Mouse (Mus musculus) liver, embryonic 11.5 days (tissue): Measurements from ENCODE around the gene 3110009E18Rik. TPM values are rescaled to one million over a fixed set of nuclear protein-coding genes. Genes with fewer than 3 reads are reported as not detected.

ENCODE experiments used
- ATAC-seq: fragments of 200-750 bp; cut with Nextera tagmentation; replicated peaks from 2 replicates; pipeline ENCODE4 v1.8.0; 2017; ENCODE audit warnings: moderate number of reproducible peaks, mild to moderate bottlenecking, moderate TSS enrichment, moderate library complexity; ENCODE audit not compliant: low FRiP score
- DNase-seq: peaks from one replicate; pipeline ENCODE4 v3.0.0-alpha.2; 2017; ENCODE audit warnings: low spot score
- H3K27ac ChIP-seq: fragments of 300-500 bp; sonication (generic); 2 replicates; pipeline ENCODE4 v1.5.1; 2014; ENCODE audit warnings: mild to moderate bottlenecking, low read depth, low read length, control low read depth
- H3K27me3 ChIP-seq: fragments of 300-500 bp; sonication (generic); replicated peaks from 2 replicates; pipeline ENCODE4 v1.6.1; 2014; ENCODE audit warnings: low read length, mixed read lengths; ENCODE audit not compliant: control insufficient read depth, insufficient read depth
- H3K36me3 ChIP-seq: fragments of 300-500 bp; sonication (generic); 2 replicates; pipeline ENCODE4 v1.6.1; 2014; ENCODE audit warnings: mild to moderate bottlenecking, low read length, moderate library complexity, mixed read lengths; ENCODE audit not compliant: control insufficient read depth, insufficient read depth
- H3K4me1 ChIP-seq: fragments of 300-500 bp; sonication (generic); replicated peaks from 2 replicates; pipeline ENCODE4 v1.6.1; 2014; ENCODE audit warnings: low read length, mixed read lengths; ENCODE audit not compliant: control insufficient read depth, insufficient read depth
- H3K4me2 ChIP-seq: fragments of 300-500 bp; sonication (generic); 2 replicates; pipeline ENCODE4 v1.6.1; 2014; ENCODE audit warnings: mild to moderate bottlenecking, control low read depth, moderate library complexity
- H3K4me3 ChIP-seq: fragments of 300-500 bp; sonication (generic); 2 replicates; pipeline ENCODE4 v1.5.1; 2014; ENCODE audit warnings: low read depth, low read length, control low read depth
- H3K9ac ChIP-seq: fragments of 300-500 bp; sonication (generic); 2 replicates; pipeline ENCODE4 v1.6.1; 2014; ENCODE audit warnings: low read depth, low read length, control low read depth
- H3K9me3 ChIP-seq: fragments of 300-500 bp; sonication (generic); 2 replicates; pipeline ENCODE4 v1.6.1; 2016; ENCODE audit warnings: low read length, inconsistent platforms, mixed read lengths; ENCODE audit not compliant: control insufficient read depth
- WGBS: fragments of 180-500 bp; shearing (Covaris S2); extraction: QIAGEN DNeasy Blood & Tissue Kit; methylation state at CpG from one replicate; pipeline ENCODE4 v1.1.7; 2014; 5-methylcytosine and 5-hydroxymethylcytosine counted together
- polyA plus RNA-seq: library from polyadenylated mRNA; unstranded; fragments of >200 nt; fragmentation: Nextera tagmentation; extraction: Ambion mirVana; gene quantifications from 2 replicates; pipeline ENCODE4 v1.2.1, GENCODE M21; 2014

The 3110009E18Rik gene
- polyA plus RNA-seq, 1 experiment from 2014 or later: 23.5 TPM

DNA sequence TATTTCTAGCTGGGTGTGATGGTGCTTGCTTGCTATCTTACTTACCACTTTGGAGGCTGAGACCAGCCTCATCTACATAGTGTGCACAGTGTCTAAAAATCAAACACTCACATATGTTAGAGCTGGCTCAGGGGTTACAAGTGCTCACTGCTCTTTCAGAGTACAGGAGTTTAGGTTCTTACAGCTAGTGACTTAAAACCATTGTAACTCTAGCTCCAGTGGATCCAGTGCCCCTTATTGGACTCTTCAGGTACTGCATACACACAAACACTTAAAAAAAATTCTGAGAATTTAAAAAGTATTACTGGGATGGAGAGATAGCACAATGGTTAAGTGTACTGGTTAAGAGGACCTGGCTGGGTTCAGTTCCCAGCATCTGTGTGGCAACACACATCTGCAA lies 26.0 kb downstream of the 3110009E18Rik start:
- Histone ChIP-seq H3K4me3 (no peak overlapping the region), H3K4me1 (no peaks in the 10 kb centered on the region), H3K9ac (no peak overlapping the region), H3K36me3 (no peaks in the 10 kb centered on the region), H3K27ac (no peak overlapping the region), H3K27me3 (no peaks in the 10 kb centered on the region), H3K4me2 (no peak overlapping the region), H3K9me3 (no peaks in the 10 kb centered on the region)
- ATAC-seq (no peak), DNase-seq (no peak)

GRCm38 (mm10) chr1:120154232-120154631 lies 33.2 kb downstream of the 3110009E18Rik start:
- no peak for DNase-seq
- Histone ChIP-seq H3K9ac (no peak overlapping the region), H3K36me3 (no peaks in the 10 kb centered on the region), H3K27me3 (no peaks in the 10 kb centered on the region), H3K4me1 (no peaks in the 10 kb centered on the region), H3K27ac (no peak overlapping the region), H3K4me3 (no peak overlapping the region), H3K9me3 (no peaks in the 10 kb centered on the region), H3K4me2 (no peak overlapping the region)
- ATAC-seq: no peak

- no peaks in the 10 kb centered on the region for H3K9me3 ChIP-seq
- H3K4me1 ChIP-seq: no peaks in the 10 kb centered on the region
- H3K4me3 ChIP-seq: no peak overlapping the region
- 28% methylated on average over 1 of the region's 1 CpGs for WGBS
- H3K36me3 ChIP-seq: no peaks in the 10 kb centered on the region
- H3K4me2 ChIP-seq: no peak overlapping the region
- no peak overlapping the region for H3K9ac ChIP-seq
- H3K27ac ChIP-seq: no peak overlapping the region
- H3K27me3 ChIP-seq: no peaks in the 10 kb centered on the region
- no peak for ATAC-seq
- no peak for DNase-seq
Observed at GRCm38 (mm10) chr1:120155325-120155724, 34.3 kb downstream of the 3110009E18Rik start.

DNA sequence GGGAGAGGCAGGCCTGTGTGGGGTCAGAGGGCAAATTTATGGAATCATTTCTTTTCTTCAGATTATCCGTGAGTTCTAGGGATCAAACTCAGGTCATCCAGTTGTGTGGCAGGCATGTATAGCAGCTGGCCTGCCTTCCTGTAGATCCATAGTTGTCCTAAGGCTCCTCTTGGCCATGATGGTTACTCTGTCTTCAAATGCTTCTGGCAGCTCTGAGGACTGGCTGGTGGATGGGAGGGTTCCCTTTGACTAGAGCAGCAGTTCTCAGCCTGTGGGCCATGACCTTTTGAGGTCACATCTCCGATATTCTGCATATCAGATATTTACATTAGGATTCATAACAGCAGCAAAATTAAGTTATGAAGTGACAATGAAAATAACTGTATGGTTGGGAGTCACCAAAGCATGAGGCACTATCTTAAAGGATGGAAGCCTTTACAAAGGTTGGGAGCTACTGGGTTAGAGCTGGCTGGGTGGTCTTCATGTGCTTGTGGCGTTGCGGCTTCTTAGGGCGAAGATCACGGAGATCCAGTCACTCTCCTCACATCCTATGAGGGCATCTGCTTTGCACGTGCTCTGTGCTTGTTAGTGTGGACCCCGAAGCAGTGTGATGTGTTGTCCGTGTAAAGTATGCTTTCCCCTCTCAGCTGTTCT lies 37.6 kb downstream of the 3110009E18Rik start:
- ATAC-seq: no peak
- no peak overlapping the region for H3K27ac ChIP-seq

GRCm38 (mm10) chr1:120161502-120161901 lies 40.5 kb downstream of the 3110009E18Rik start:
- no peak overlapping the region for H3K4me2 ChIP-seq
- WGBS: 86% methylated on average over 5 of the region's 5 CpGs
- H3K9ac ChIP-seq: no peak overlapping the region
- H3K4me3 ChIP-seq: no peak overlapping the region
- no peaks in the 10 kb centered on the region for H3K36me3 ChIP-seq
- H3K4me1 ChIP-seq: no peaks in the 10 kb centered on the region
- no peaks in the 10 kb centered on the region for H3K27me3 ChIP-seq
- H3K27ac ChIP-seq: no peak overlapping the region
- no peaks in the 10 kb centered on the region for H3K9me3 ChIP-seq
- DNase-seq (no peak), ATAC-seq (no peak)

More for the DNA sequence above, 37.6 kb downstream of the 3110009E18Rik start:
- H3K36me3 ChIP-seq: no peaks in the 10 kb centered on the region
- no peaks in the 10 kb centered on the region for H3K27me3 ChIP-seq
- no peak overlapping the region for H3K4me3 ChIP-seq
- no peak overlapping the region for H3K9ac ChIP-seq
- no peak for DNase-seq
- H3K4me2 ChIP-seq: no peak overlapping the region
- no peaks in the 10 kb centered on the region for H3K4me1 ChIP-seq
- WGBS: 80% methylated on average over 9 of the region's 9 CpGs
- no peaks in the 10 kb centered on the region for H3K9me3 ChIP-seq

DNA sequence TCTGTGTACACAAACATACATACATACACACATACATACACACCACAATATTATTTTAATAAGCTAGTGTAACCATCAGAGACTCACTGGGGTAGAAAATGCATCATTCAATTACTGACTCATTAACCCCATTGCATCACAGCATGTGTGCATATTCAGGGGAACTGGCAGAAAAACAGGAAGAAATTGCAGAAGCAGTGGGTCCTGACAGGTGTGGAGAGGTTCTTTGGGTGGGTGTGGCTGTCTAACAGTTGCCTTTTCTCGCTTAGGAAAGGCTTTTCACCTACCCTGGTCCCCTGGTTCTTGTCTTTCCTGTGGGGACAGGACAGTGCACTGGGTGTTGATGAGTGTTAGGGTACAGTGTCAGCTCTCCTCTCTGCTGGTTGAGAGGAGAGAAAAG lies 41.6 kb downstream of the 3110009E18Rik start:
- ATAC-seq: no peak
- no peak overlapping the region for H3K27ac ChIP-seq
- H3K9me3 ChIP-seq: no peaks in the 10 kb centered on the region
- no peaks in the 10 kb centered on the region for H3K27me3 ChIP-seq
- no peak overlapping the region for H3K9ac ChIP-seq
- H3K36me3 ChIP-seq: no peaks in the 10 kb centered on the region
- no peak overlapping the region for H3K4me2 ChIP-seq
- no peaks in the 10 kb centered on the region for H3K4me1 ChIP-seq
- no peak for DNase-seq
- no peak overlapping the region for H3K4me3 ChIP-seq
- 66% methylated on average over 1 of the region's 1 CpGs for WGBS

DNA sequence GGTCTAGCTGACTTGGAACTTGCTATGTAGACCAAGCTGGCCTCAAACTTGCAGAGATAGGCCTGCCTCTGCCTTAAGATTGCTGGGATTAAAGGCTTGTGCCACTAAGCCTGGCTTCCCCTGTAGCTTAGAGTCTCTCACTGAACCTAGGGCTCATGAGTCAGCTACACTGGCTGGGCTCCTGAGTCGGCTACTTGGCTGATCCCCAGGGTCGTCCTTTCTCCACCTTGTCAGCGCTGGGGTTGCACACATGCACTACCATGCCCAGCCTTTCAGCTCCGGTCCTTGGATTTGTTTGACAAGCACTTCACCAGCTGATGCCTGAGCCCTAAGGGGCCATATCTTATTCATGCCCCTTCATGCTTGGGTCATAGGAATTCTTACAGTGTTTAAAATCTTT lies 47.0 kb downstream of the 3110009E18Rik start:
- DNase-seq: no peak
- 79% methylated on average over 4 of the region's 4 CpGs for WGBS
- Histone ChIP-seq H3K9me3 (no peaks in the 10 kb centered on the region), H3K27me3 (no peaks in the 10 kb centered on the region), H3K4me2 (no peak overlapping the region), H3K9ac (no peak overlapping the region), H3K36me3 (no peaks in the 10 kb centered on the region), H3K27ac (no peak overlapping the region), H3K4me3 (no peak overlapping the region), H3K4me1 (no peaks in the 10 kb centered on the region)
- no peak for ATAC-seq

DNA sequence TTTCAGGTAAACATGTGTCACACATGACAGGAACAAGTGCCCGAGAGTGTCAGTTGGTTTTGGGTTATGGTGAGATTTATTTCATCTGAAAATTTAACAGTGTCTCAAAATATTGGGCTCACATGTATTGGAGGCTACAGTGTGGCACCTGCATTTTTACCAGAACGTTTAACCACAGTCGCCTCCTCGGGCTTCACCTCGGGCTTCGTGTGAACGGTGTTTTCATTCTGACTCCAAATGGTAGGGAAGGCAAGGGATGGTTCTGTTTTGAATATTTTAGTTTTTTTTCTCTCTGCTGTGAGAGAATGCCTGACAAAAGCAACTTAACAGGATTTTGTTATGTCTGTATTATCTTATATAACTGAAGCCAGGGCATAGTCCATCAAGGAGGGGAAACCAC lies 47.7 kb downstream of the 3110009E18Rik start:
- Histone ChIP-seq H3K27me3 (no peaks in the 10 kb centered on the region), H3K4me2 (no peak overlapping the region), H3K9ac (no peak overlapping the region), H3K27ac (no peak overlapping the region), H3K4me3 (no peak overlapping the region), H3K4me1 (no peaks in the 10 kb centered on the region), H3K36me3 (no peaks in the 10 kb centered on the region), H3K9me3 (no peaks in the 10 kb centered on the region)
- ATAC-seq (no peak), DNase-seq (no peak)
- WGBS: 92% methylated on average over 7 of the region's 7 CpGs

DNA sequence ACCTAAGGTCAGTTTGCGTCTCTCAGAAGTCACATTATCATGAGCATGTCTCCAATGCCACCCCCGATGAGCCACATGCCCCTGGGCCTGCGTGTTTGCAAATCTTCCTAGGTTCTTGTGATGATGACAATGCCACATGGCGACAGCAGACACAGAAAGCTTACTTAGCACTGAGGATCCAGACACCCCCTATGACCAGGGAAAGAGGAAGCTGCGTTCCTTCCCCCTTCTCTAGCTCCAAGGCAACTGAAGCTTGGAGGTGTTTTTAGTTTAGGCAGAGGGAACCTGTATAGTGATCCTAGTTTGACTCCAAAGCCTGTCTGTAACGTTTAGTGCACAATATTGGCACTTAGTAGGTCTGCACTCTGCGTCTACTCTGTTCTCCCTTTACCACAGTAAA lies 49.3 kb downstream of the 3110009E18Rik start:
- no peaks in the 10 kb centered on the region for H3K27me3 ChIP-seq
- no peak for DNase-seq
- 74% methylated on average over 7 of the region's 7 CpGs for WGBS
- H3K36me3 ChIP-seq: no peaks in the 10 kb centered on the region
- ATAC-seq: no peak
- no peak overlapping the region for H3K27ac ChIP-seq
- H3K9me3 ChIP-seq: no peaks in the 10 kb centered on the region
- H3K4me2 ChIP-seq: no peak overlapping the region
- no peaks in the 10 kb centered on the region for H3K4me1 ChIP-seq
- no peak overlapping the region for H3K4me3 ChIP-seq
- H3K9ac ChIP-seq: no peak overlapping the region
